Mouse (Mus musculus) mouse trophoblast stem cell (cell line): ENCODE results near the gene Ift27.

Experiments used
- in situ Hi-C, 2 experiments: fragments of 300-500 bp; cut with MseI, MboI; formaldehyde crosslinking; loops; 2 replicates in 1 of 2; 3 replicates in 1 of 2; pipeline ENCODE4 v1.15.1; 2025

Ift27 gene

DNA sequence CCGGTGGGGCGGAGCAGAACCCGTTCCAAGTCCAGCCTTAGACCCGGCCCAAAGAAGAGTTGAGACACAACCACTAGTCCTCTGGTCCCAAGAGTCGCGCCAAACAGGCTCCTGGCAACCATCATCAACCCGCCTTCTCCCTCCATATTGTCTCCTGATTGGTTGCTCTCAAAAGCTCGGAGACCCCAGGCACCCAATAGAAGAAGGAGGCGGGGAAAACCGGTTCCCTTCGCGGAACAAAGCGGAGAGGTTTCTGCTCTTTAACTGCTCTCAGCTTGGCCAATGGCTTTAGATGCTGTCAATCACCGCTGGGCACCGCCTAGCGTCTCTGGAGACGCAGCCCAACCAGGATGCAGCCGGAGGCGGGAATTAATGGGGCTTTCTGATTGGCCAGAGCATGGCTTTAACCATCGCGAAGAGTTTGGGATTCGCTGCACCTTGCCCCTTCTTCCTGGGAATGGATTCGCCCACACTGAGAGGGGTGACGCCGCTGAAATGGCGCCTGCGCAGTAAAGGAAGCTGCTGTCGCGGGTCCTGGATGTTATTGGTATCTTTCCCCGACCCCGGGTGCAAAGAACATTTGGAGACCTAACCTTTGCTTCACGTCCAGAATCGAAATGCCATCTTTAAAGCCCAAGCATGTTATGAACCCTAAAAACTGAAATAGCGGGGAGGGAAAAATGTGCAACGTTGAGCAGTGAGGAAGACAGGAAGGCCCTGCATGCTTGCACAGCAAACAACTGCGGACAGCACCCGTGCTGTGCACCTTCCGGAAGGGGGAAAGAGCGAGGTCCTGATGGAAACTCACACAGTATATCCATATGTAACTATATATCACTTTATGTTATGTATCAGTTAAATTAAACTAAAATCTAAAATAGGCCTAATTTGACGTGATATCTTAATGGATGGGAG lies at the start of gene Ift27:
TSS of gene Ift27 (minus strand) at position 136 of the 915 bp plus-strand sequence.
- in situ Hi-C loops = no loop called here

DNA sequence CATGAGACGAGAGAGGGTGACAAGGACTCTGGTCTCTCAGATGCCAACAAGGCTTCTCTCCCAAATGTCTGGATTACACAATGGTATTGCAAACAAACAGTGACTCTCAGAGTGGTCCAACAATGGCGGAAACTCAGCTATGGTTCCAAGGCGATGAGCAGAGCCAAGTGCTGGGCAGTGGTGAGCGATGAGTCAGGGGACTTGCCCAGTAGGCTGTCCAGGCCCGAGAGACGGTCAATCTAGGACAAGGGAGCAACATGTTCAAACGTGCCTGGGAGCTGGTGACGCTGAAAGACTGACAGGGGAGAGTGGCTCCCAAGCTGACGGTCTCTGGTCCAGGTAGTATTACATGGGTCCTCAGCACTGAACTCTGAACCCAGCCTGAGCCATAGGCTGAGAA lies 41.4 kb upstream of the Ift27 start:
- in situ Hi-C loops = no loop called here

DNA sequence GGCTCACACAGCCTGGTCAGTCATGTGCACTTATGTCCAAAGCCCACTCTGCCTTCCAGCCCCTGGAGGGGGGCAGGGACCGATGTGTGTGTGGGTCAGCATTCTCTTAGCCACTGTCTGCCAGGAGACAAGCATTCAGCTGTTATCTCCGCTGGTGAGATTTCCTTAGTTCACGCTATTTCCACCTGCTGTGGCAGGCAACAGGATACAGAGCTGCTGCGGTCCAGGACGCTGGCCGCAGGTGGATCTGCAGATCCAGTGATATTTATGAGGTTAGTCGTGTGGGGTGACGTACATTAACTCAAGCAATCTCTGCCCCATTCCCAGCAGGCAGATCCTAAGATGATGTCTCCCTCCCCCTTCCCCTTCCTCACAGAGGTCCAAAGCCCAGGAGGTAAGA lies 37.5 kb upstream of the Ift27 start:
- in situ Hi-C loops = no loop called here

DNA sequence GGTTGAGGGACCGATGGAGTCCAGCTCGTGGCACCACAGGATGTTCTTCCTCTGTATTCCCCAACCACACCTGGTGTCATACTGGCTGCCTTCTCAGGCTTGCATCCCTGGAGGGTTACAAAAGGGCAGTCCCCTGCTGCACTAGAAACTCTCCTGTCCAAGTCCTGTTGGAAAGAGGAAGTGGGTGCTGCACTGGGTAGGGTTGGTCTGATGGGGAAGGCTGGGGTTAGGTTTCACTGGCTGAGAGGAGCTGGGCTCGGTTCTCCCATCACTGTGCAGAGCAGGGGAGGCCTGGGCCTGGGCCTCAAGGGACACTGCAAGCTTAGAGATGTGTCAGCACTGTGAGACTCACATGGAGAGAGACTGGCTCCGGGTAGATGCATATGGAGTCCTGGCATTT lies 36.3 kb upstream of the Ift27 start:
- in situ Hi-C loops = no loop called here

DNA sequence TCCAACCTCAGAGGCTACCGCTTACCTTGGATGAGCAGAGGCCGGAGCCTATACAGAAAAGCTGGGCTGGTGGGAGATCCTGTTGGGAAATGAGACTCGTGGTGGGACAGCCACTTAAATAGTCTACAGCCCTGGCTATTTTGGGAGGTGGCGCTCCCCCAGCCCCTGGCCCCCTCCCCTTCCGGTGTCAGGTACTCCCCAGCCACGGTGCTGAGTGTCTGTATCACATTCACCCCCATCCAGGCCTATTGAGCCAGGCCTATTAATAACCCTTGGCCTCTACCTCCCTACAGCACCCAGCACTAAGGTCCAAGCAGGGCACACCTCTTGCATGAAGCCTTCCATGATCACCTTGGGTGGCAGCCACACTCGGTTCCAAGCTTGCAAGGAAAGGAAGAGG lies 32.4 kb upstream of the Ift27 start, which contains the start of gene Pvalb:
TSS of gene Pvalb (minus strand) at position 89 of the 400 bp plus-strand sequence.
- in situ Hi-C loops = no loop called here

DNA sequence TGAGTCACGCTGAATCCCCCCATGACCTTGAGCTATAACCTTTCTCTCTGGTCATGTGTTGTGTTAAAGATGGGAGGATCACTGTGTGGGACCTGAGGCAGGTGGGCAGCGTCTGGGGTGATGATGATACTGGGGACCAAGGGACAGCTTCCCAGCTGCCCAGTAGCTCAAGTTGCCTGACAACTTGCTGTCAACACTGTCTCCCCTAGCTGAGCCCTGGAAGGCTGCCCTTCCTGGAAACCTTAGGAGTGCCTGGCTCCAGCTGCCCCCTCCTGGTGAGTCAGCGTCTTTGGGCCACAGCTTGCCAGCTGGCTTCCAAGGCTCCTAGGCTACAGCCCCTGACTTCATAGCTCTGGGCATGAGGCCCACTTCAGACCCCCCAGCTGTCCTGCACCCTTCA lies 31.3 kb upstream of the Ift27 start:
- in situ Hi-C loops = no loop called here

DNA sequence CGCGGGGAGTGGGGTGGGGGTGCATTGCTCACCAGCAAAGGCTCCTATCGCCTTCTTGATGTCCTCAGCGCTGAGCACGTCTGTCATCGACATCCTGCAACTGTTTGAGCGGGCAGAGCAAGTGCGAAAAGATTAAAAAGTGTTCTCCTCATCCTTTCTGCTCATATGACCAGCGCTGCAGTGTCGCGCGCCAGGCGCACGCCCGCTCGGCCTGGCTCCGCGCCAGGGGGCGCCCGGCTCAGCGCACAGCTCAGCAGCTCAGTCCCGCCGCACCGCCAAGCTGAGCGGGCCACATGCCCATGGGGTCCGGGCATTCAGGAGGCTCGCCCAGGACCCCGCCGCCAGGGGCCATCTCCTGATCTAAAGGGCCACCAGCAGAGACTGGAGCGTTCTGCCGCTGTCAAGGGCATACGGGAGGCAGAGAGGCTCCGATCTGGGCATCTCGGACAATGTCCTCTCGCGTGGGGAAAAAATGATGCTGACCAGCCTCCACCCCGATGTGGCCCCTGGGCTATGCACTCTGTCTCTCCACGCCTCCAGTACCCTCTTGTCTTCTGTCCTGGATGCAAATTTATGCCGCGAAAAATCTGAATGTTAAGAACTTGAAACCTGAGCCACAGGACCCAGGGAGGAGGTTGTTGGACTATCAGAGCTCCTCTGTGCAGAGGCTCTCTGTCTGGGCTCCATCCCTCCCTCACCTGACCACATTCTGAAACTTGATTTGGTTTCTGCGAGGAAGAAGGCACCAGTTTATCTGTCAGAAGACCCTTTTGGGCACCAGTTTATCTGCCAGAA lies 30.3 kb upstream of the Ift27 start:
- in situ Hi-C loops = no loop called here

DNA sequence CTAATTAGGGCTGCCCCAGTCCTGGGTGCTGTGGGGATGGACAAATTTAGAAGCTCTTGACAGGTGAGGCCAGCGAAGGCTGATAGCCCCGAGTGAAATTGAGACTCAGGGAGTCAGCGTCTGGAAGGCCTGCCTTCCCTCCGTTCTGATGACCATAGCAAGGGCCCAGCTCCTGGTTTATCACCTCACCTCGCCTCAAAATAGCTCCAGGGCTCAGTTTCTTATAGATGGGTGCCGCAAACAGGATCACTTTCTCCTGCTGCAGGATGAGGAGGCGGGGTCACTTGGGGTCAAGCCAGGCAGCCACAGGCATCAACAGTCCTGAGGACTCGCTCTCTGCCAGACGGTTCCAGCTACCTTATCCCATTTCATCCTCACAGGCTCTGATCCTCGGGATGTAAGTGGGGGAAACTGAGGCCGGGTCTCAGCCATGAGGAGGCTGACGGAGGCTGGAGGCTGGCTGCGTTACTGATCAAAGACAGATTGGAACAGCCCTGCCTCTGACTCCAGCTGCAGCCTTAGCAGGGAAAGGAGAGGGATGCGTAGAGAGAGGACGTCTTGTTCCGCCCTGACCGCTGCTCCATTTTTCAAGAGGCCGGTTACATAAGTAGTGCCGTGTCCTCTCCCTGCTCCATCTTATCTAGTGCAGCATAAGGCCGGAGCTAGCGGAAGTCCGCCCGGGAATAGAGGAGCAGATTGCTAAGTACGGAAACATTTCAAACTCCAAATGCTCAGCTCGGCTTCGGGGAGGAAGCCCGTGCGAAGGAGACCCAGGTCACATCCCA lies 21.4 kb upstream of the Ift27 start:
- in situ Hi-C loops = no loop called here

DNA sequence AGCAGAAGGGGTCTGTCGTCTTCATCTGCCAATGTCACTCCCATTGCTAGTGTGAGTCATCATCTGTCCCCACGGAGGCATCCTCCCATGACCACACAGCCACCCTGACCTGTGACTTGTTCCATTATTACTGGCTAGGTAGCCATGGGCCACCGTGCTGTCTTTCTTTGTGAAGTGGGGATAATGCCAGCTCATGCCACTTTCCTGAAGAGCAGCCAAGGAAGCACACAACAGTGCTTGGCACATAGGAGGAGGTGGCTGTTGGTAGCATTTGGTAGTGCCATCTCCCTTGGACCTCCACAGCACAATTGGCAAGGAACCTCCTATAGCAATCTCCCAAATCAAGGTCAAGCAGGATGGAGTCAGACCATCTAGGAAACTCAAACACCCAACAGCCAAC lies 20.4 kb upstream of the Ift27 start:
- in situ Hi-C loops = no loop called here

DNA sequence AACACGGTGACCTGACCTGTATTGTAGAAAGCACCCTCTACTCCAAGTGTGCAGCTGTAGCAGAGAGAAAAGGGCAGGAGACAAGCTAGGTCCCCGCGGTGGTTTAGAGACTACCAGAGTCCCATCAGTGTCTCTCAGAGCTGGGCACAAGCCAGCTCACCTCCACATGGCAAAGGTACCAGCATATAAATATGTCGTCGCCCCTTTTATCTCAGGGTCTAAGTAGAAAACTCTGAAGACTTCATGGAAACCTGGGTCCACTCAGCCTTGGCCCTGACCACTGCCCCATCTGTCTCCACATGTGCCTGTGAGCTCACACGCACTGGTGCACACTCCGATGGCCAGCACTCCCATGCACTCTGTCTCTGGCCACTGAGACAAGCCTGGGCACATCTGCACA lies 15.7 kb upstream of the Ift27 start:
- in situ Hi-C loops = no loop called here

DNA sequence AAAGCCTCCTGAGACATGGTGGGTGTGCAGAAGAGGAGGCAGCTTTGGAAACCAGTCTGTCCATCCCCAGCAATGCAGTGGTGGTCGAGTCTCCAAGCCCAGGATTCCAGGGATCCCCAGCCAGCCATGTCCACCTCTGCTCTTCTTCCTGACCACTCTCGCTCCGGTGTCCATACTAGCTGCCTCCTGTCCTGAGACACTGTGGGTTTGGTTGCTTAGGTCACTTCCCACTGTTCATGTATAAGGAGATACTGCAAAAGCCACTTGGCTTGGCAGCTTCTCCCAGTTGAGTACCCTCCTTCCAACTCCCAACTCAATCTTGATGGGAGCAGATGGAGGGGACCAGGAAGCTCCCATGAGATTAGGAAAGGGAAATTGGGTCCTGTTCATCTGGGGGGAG lies 14.6 kb upstream of the Ift27 start:
- in situ Hi-C loops = no loop called here

DNA sequence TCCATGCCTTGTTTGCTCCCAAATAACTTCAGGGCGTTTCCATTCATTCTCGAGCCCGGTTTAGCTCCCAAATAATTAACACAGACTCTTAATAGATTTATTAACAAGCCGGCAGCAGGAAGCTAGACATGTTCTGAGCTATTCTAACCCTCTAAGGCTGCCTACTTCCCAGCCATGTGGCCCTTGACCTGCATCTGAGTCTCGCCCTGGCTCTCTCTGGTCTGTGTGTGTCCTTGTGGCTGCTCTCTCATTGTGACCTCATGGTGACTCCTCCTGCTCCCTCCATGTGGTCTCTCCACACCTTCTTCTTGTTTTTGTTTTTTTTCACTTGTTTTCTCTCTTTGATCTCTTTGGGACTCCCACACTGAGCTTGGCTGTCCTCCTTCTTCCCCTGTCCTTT lies 13.0 kb upstream of the Ift27 start:
- in situ Hi-C loops = no loop called here

DNA sequence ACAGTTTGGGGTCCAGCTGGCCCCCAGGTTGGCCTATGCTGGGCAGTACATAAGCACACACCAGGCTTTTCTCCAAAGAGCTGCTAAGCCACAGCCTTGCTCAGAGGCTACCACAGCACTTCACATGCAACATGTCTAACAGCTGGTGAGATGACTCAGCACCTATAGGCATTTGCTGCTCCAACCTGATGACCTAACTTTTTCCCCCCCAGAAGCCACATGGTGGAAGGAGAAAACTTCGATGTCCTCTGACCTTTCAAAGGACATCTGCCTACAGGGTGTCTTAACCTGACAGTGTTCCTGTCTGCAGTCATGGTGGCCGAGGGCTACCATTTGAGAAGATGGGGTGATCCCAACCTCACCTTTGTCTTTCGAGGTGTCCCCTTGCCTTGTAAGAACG lies 11.7 kb upstream of the Ift27 start:
- in situ Hi-C loops = no loop called here

DNA sequence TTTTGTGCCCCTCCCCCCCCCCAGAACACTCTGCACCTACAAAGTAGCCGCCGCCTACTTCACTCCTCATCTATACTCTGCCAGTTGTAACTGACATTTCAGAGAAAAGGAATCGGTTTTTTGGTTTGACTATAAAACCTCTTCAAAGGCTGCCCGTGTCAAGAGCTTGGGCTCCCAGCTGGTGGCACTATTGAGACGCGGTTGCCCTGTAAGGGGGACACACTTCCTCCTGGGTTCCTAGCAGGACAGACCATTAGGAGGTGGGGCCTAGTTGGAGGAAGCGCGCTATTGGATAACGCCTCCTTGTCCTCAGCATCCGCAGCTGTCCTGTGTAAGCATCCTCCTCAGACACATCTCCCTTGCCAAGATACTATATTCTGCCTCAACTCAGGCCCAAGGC lies 10.9 kb upstream of the Ift27 start:
- in situ Hi-C loops = loop anchor here in 1 of 2 experiments (5.0 kb wide), 1 partner anchor 62 kb away; no protein-coding TSS in a partner anchor

DNA sequence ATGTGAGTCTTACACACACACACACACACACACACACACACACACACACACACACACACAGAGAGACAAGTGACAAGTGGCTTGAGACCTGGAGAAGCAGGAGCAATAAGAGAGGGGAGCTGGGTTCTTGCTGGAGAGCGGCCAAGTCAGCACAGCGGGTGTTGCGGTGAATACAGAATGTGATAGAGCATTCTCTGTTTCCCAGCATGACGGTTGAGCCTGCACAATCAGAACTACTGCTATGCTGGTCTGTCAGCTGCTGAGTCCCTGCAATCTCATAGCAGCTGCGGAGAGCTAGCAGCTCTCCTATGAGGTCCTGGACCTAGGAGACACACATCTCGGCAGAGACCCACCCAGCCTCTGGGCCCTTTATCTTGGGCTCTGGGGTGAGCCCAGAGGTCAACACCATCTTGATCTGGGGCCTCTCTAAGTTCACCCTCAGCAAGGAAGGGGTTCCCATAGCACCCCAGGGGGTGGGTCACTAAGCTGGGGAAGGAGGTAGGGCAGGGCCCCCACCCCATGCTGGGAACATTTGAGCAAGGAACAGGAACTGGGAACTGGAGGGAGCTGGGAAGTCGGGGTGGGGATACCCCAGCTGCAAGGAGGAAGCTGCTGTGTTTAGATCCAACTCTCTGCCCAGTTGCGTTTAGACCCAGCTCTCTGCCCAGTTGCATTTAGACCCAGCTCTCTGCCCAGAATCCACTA lies 7.9 kb upstream of the Ift27 start:
- in situ Hi-C loops = loop anchor here in 1 of 2 experiments (5.0 kb wide), 1 partner anchor 65 kb away; no protein-coding TSS in a partner anchor

DNA sequence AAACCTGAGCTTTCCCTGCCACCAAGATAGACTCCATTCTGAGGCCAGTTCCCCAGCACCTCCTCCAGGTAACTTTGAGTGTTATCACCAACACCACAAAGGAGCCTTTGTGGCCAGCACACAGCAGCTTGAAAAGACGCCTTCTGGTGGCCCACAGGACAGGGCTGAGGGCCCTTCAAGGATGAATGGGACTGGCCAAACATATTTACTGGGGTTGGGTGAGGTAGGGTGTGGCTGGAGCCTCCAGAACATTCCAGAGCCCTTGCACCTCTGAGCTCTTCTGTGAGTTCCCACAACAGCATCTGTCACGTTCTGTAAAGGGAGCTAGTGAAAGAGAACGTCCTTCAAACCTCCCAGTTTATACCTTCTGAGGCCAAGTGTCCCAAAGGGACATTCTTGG lies 5.9 kb upstream of the Ift27 start:
- in situ Hi-C loops = loop anchor here in 1 of 2 experiments (5.0 kb wide), 1 partner anchor 68 kb away; no protein-coding TSS in a partner anchor

DNA sequence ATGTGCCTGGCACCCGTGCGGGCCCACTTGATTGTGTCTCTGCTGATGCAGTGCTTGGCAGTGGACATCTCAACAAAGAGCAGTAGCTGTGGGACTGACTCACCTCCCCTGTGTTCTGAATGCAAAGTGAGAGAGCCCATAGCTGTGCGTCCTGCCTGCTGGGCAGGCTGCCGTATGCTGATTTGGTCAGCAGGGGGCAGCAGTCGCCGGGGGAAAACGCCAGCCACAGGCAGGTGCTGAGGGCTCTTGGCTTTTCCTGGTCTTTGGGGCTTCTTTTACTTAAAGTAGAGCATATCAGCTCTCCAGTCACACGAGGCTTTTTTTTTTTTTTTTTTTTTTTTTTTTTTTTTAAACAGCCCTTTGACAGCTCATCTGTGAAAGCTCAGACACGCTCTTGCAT lies 4.5 kb upstream of the Ift27 start:
- in situ Hi-C loops = no loop called here

DNA sequence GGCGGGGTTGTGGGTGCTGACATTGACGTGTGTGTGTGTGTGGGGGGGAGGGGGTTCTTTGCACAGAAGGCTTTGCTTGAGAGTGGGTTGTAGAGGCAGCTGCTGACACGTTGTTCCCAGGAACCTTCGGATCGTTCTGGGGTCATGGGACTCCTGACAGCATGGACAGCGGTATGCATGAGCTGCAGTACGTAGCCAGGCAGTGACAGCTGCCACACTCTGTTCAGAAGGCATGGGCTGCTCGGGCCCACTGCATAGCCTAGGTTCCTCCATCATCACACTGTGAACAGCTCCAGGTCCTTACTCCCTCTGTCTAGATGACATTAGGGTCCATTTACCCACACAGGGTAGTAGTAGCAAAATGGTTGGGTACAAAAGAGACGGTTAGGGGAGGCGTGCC lies 3.4 kb upstream of the Ift27 start:
- in situ Hi-C loops = no loop called here

DNA sequence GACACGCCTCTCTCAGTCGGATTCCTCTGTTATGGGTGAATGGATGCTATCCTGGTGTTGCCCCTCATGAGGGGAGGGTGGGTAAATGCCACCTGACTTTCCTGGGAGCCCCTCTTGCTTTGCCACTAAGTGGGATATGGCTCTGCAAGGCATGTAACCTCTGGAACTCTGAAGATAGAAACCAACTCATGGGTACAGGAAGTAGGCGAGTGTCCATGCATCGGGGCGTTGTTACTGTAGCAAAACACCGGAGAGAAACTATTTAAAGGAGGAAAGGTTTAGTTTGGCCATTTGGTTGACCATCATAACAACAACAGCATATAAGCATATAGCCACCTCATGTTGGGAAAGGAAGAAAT lies 959 bp upstream of the Ift27 start:
- in situ Hi-C loops = no loop called here

DNA sequence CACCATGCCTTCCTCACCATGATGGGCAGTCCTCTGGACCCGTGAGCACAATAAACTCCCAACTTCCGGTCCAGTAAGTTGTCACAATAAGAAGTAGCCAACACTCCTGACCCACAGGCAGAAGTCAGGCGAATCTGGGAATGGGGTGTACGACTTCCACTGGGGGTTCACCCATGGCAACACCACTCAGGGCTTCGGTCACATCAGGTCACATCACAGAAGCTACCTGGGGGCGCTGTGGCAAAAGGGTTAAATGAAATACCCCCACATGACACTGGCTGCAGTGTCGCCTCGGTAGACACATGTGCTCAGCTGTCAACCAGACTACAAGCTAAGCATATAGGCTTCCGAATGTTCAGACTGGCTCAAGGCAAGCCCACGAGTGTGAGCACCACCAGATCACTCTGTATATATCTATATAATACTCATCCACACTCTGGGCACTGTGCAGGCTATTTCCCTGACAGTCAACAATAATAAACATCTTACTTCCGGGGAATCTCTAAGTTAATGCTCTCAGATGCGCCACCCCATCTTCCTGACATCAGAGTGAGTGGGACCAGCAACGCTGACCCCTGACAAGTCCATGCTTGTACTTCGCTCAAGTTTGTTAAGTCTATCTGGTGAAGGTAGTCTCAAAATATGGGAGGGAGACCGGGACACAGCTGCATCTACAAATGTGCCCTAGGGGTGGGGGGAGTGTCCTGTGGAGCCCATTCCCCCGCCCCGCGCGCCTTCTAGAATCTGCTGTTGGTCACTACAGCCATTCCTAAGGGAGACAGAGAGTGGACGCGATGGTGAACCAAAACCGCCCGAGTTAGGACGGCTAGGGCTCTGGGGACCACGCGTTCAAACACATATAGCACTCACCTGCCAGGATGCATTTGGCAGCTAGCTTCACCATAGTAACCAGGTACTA lies 749 bp downstream of the Ift27 start:
- in situ Hi-C loops = no loop called here
